Mouse (Mus musculus) G1E (cell line): Measurements from ENCODE around the gene Tjp1. TPM values are rescaled to one million over a fixed set of nuclear protein-coding genes. Genes with fewer than 3 reads are reported as not detected.
A peak's percentile ranks its signal among the peaks of the same experiment; 100 is the strongest.

Experiments
- ATAC-seq: 2 replicates; pipeline ENCODE4 v1.8.0; 2016; ENCODE audit warnings: mild to moderate bottlenecking; ENCODE audit not compliant: insufficient number of reproducible peaks, poor library complexity, low FRiP score, severe bottlenecking; ENCODE audit errors: extremely low read depth
- DNase-seq: peaks from one replicate; pipeline ENCODE4 v3.0.0; 2012; ENCODE audit warnings: low spot score
- H3K27me3 ChIP-seq: 2 replicates; pipeline ENCODE4 v1.6.1; 2012; ENCODE audit warnings: mild to moderate bottlenecking, low read length, inconsistent platforms; ENCODE audit not compliant: insufficient read depth
- H3K36me3 ChIP-seq: replicated peaks from 2 replicates; pipeline ENCODE3; 2012; ENCODE audit warnings: mild to moderate bottlenecking, inconsistent platforms
- H3K4me1 ChIP-seq: 2 replicates; pipeline ENCODE4 v1.6.1; 2012; ENCODE audit warnings: low read depth, low read length, inconsistent platforms, mixed read lengths; ENCODE audit not compliant: insufficient read depth
- H3K4me3 ChIP-seq: 2 replicates; pipeline ENCODE4 v1.5.1; 2012; ENCODE audit warnings: low read depth, mild to moderate bottlenecking, inconsistent platforms, low read length, moderate library complexity, mixed read lengths
- H3K9me3 ChIP-seq: replicated peaks from 2 replicates; pipeline ENCODE4 v1.6.1; 2012; ENCODE audit warnings: inconsistent platforms
- CTCF ChIP-seq: IDR thresholded peaks from 2 replicates; pipeline ENCODE4 v1.5.1; 2012; ENCODE audit warnings: low read depth, low read length, inconsistent platforms, mixed read lengths
- GATA1 ChIP-seq: IDR thresholded peaks from 2 replicates; pipeline ENCODE4 v1.6.1; 2012; ENCODE audit warnings: borderline replicate concordance, low read length, inconsistent platforms, mixed read lengths
- GATA2 ChIP-seq: IDR thresholded peaks from 2 replicates; pipeline ENCODE4 v1.6.1; 2012; ENCODE audit warnings: low read depth, low read length, inconsistent platforms, borderline replicate concordance
- POLR2AphosphoS5 ChIP-seq: IDR thresholded peaks from 2 replicates; pipeline ENCODE4 v1.6.1; 2012; ENCODE audit warnings: low read depth, low read length, inconsistent platforms; ENCODE audit not compliant: insufficient replicate concordance
- TAL1 ChIP-seq: conservative IDR thresholded peaks from 2 replicates; pipeline ENCODE4 v1.6.1; 2012; ENCODE audit warnings: low read depth, low read length, inconsistent platforms, mixed read lengths
- polyA plus RNA-seq: library from polyadenylated mRNA; stranded (reverse); fragments of >175 nt; gene quantifications from 2 replicates; pipeline ENCODE4 v1.2.3, GENCODE M21; 2012
- total RNA-seq, 2 experiments: library from RNA; stranded (forward) in 1 of 2; stranded (reverse) in 1 of 2; fragments of 200-1000 nt in 1 of 2; fragments of >200 nt in 1 of 2; fragmentation: Nextera tagmentation in 1 of 2; gene quantifications; 2 replicates each; pipeline ENCODE4 v1.2.3; 2014 to 2017

The Tjp1 gene
- total and polyA plus RNA-seq, 3 experiments: 17.8 to 119 (median 95.0) TPM

GRCm38 (mm10) chr7:65497733-65498583 lies 29.6 kb downstream of the Tjp1 start:
- TF ChIP-seq GATA1: no peak
- peak; percentile 39 for TF ChIP-seq CTCF
- Histone ChIP-seq H3K4me3 (no peak overlapping the region), H3K4me1 (no peaks in the 10 kb centered on the region), H3K27me3 (no peaks in the 10 kb centered on the region; the same call in none of the 2 replicates), H3K36me3 (no peaks in the 10 kb centered on the region), H3K9me3 (no peaks in the 10 kb centered on the region)
- ATAC-seq (peak; percentile 49; the same call in 1 of the 2 replicates), DNase-seq (peak; percentile 40)

GRCm38 (mm10) chr7:65490526-65490925 lies 37.1 kb downstream of the Tjp1 start:
- Histone ChIP-seq H3K36me3 (no peaks in the 10 kb centered on the region), H3K27me3 (peaks cover 9% of the 10 kb centered on the region), H3K4me3 (no peak overlapping the region), H3K4me1 (peaks cover 7% of the 10 kb centered on the region), H3K9me3 (no peaks in the 10 kb centered on the region)
- DNase-seq: no peak
- no peak for ATAC-seq
- TF ChIP-seq GATA1: no peak
- TF ChIP-seq TAL1: no peak
- TF ChIP-seq CTCF: no peak
- no peak for TF ChIP-seq POLR2AphosphoS5

DNA sequence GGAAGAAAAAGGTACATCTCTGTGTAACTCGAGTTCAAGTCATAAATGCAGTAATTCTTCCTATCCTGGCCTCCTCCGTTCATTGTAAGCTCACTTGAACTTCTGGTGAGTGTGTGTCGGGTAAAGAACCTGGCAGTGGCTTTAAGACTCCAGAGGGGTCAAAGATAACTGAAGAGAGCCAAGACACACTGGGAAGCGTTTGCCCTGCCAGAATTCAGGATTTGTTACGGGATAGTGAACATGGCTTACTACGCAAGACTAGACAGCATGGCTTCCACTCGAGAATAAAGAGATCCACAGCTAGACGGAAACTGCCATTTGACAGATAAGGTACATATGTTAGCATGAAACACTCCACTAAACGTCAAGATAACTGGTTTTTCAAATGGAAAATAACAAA lies 37.8 kb downstream of the Tjp1 start:
- H3K4me1 ChIP-seq: peaks cover 7% of the 10 kb centered on the region
- H3K27me3 ChIP-seq: peaks cover 9% of the 10 kb centered on the region
- ATAC-seq: no peak
- no peak overlapping the region for H3K4me3 ChIP-seq
- H3K9me3 ChIP-seq: no peaks in the 10 kb centered on the region
- no peaks in the 10 kb centered on the region for H3K36me3 ChIP-seq
- no peak for TF ChIP-seq TAL1
- no peak for TF ChIP-seq GATA2
- TF ChIP-seq POLR2AphosphoS5: no peak
- no peak for TF ChIP-seq GATA1
- no peak for TF ChIP-seq CTCF
- no peak for DNase-seq

DNA sequence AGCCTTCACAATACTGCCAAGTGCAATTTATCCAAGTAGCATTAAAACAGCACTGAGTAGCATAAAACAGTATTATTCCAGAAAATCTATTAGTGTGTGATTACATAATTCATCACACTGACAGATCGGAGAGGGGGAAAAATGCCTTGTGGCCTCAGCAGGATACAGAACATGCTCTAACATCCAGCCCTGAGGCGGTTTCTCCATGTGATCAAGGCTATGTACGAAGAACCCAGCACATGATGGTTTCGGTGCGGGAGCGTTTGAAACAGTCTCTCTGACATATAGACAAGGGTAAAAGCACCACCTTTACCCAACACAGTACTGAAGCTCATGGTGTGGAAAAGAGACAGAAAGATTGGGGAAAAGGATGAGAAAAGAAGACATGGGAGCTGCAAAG lies 38.4 kb downstream of the Tjp1 start:
- Histone ChIP-seq H3K27me3 (peaks cover 9% of the 10 kb centered on the region), H3K4me3 (no peak overlapping the region), H3K9me3 (no peaks in the 10 kb centered on the region), H3K4me1 (peaks cover 7% of the 10 kb centered on the region), H3K36me3 (no peaks in the 10 kb centered on the region)
- ATAC-seq (no peak), DNase-seq (no peak)
- TF ChIP-seq TAL1 (no peak), POLR2AphosphoS5 (no peak), GATA1 (no peak), GATA2 (no peak), CTCF (no peak)

DNA sequence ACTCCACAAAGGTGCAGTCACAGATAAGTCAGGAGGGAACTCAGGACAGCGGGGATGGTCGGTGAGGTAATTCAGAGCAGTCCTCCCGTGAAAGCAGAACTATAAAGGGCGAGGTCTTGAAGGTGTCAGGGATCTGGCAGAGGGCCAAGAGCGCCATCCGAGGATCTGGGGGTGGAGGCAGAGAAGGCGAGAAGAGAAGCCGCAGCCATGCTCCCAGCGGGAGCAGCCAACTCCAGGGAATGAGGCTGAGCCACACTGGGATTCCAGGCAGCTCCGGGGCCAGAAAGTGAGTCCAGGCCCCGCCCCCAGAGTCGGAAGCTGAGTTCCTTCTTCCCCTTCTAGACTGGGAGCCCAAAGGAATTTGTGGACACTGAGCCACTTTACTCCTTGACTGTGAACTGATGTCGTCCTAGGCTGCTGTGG lies 41.3 kb downstream of the Tjp1 start:
- peaks cover 15% of the 10 kb centered on the region for H3K4me1 ChIP-seq
- H3K27me3 ChIP-seq: peaks cover 17% of the 10 kb centered on the region
- no peak overlapping the region for H3K4me3 ChIP-seq
- H3K9me3 ChIP-seq: no peaks in the 10 kb centered on the region
- ATAC-seq (no peak), DNase-seq (peak; percentile 11)
- TF ChIP-seq GATA1 (no peak), CTCF (no peak), TAL1 (no peak), GATA2 (no peak), POLR2AphosphoS5 (no peak)
- no peaks in the 10 kb centered on the region for H3K36me3 ChIP-seq

- no peak for ATAC-seq
- DNase-seq: no peak
- Histone ChIP-seq H3K27me3 (peaks cover 20% of the 10 kb centered on the region), H3K4me3 (no peak overlapping the region), H3K4me1 (peaks cover 15% of the 10 kb centered on the region), H3K36me3 (no peaks in the 10 kb centered on the region), H3K9me3 (no peaks in the 10 kb centered on the region)
- no peak for TF ChIP-seq TAL1
- no peak for TF ChIP-seq CTCF
- no peak for TF ChIP-seq POLR2AphosphoS5
- no peak for TF ChIP-seq GATA1
- no peak for TF ChIP-seq GATA2
Observed at GRCm38 (mm10) chr7:65484170-65484778, 43.3 kb downstream of the Tjp1 start.
